Mouse (Mus musculus) layer of hippocampus, adult 11-12 months (tissue): ENCODE results near the gene Ipo5.
A peak's percentile ranks its signal among the peaks of the same experiment; 100 is the strongest.

Experiments used
- DNase-seq: peaks from one replicate; pipeline ENCODE4 v3.0.0; 2022; ENCODE audit warnings: low spot score

Gene Ipo5

DNA sequence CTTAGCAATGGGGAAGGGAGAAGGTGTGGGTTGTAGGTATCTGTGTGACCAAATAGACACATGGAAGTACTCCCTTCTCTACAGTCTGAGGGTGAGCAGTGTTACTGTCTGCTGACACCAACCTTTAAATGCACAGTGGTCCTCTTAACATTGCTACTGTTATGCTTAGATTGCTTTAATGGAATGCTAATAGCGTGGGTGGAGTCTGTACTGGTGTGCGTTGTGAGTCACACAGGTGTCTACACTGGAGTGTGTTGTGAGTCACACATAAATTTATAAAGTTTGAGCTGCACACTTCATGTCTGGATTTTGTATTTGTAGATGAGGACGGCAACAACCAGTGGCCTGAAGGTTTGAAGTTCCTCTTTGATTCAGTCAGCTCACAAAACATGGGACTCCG, 10.8 kb downstream of the Ipo5 start:
- DNase-seq = no peak

DNA sequence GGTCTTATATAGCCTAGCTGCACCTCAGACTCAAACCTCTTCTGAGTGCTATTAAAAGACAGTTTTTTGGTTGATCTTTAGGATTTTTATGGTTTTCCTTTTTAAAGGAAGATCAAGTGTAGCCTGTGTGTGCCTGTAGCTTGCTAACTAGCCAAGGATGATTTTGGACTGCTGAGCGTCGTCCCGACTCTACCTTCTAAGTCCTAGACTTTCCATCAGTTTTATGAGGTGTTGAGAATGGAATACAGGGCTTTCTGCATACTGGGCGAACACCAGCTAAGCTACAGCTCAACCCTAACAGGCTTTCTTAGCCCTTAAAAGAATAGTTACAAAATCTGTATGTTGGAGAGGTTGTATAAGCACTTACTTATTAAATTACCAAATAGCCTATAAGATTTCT, 13.0 kb downstream of the Ipo5 start:
- DNase-seq = no peak

DNA sequence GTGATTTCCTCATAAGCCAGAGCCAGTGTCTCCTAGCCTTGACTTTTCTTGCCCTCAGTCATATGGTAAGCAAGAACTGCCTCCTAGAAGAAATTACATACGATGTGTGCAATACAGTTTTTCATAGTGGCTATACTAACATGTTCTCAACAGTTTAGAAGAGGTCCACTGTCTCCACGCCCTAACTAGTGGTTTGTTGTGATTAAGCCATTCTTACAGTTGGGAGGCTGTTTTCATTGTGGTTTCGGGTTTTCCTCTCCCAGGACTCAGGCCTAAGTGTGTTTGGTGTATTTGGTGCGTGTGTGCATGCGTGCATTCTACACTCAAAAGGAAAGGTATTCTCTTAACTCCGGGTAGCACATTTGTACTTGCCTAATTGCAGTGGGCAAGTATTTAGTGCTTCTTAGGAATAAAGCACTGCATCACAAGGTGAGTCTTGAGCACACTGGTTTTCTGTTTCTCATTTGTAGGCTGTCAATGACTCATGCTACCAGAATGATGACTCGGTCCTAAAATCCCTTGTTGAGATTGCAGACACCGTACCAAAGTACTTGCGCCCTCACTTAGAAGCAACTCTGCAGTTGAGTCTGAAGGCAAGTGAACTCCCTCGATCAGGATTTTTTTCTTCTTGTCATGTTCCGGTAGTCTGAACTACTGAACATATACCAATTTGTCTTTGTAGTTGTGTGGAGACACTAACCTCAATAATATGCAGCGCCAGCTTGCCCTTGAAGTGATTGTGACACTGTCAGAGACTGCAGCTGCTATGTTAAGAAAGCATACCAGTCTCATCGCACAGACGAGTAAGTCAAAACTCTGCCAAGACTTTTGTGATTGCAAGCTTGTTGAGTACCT, 14.9 kb downstream of the Ipo5 start:
- no peak for DNase-seq

DNA sequence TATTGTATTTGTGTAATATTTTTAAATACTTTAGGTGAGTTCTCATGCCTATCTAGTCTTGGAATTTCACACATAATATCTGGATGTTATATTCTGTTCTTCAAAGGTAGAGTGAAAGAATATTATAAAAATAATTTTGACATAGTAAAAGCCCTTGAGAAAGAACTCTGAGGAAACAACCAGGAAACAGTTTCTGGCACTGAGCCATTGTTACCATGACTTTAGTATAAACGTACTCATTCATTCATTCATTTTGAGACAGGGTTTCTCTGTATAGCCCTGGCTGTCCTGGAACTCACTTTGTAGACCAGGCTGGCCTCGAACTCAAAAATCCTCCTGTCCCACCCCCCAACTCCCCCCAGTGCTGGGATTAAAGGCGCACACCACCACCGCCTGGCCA, 20.2 kb downstream of the Ipo5 start:
- DNase-seq = no peak

DNA sequence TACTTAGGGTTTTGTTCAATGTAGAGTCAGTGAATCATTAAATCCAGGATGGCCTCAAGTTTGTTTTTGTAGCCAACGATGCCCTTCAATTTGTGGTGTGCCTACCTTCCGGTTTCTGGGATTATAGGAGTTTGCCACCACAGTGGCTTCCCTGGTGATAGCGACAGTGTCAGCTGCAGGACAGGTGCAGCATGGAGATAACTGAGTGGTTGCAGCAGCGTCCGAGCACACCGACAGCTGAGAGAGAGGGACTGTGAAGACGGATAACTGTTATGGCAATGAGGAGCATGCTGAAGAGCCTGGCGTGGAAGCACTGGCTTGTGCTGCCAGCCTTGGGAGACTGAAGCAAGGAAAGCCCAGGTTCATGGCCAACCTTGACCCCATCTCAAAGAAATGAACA, 22.6 kb downstream of the Ipo5 start:
- DNase-seq = no peak

DNA sequence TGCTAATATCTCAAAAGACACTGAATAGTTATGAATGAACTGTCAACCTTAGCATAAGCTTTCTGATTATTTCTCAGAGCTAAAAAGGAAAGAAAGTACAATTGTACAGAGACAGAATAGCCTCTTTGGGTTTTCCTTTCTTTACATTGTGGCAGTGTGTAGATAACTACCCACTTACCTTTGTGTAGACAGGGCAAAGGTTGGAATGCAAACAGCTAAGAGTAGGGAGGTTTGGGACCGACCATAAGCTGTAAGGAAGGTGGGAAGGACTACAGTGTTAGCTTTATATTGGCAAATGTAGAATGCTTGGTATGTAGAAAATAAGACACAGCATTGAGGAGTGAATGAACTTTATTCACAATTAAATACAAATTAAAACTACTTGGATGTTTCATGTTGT, 26.1 kb downstream of the Ipo5 start:
- DNase-seq = no peak

DNA sequence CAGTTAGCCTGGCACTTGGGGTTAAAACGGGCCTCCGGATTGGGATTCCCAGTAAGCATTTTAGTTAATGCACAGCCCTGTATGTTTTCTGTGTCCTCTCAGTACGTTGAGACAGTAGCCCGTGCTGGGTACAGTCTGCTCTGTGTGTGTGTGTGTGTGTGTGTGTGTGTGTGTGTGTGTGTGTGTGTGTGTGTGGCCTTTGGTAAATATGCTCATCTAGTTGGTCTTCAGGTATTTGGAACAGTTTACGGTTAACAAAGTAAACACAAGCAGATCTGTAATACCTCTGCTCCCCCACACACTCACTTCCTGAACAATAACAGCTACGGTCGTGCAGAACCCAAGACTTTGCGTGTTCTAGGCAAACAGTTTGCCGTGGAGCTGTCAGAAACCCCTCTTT, 31.8 kb downstream of the Ipo5 start:
- no peak for DNase-seq

DNA sequence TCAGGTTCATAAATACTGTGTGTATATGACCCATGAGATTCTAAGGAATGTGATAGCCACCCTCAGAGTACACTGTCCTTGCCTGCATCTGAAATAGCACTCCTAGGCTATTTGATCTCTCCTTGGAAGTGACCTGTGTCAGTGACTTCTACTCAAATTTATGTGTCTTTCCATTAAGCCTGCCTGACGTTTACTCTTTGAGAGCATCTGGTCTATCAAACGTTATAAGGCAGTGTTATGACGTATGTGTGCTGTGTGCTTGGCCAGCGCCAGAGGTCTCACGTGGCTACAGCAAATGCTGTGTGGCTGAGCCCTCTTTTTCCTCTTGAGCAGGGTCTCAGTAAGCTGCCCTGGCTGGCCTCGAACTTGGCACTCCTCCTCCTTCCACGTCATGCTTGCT, 34.1 kb downstream of the Ipo5 start:
- DNase-seq = no peak

DNA sequence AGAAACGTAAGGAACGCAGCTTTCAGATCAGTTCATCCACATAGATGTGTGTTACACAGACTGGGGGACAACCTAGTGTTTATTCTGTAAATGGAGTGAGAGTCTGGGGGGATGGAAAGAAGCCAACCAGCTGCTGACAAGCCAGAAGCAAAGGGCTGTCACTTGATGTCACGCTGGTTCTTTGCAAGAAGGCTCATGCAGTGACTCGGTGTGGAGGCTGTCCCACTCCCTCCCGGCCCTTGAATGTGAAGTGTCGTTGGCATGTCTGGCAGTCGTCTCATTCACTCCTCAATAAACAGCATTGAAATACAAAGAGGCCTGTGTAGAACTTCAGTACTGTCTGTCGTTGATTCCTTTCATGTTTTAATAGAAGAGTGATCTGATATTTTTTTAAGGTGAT, 36.1 kb downstream of the Ipo5 start:
- no peak for DNase-seq

DNA sequence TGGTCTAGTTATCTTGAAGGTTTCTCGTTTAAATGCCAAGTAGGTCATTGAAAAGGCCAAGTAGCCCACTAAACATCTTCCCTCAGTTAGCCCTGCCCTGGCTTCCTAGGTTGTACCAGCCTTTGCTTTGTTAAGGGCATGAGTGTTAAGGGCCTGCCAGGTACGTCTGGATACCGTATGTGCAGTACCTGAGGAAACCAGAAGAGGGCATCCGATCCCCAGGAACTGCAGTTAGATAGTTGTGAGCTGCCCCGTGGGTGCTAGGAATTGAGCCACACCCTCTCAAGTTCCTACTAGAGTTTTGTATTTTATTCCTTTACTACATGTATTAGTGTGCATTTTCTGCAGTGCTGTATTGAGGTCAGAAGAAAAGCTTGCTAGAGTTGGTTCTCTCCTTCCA, 38.0 kb downstream of the Ipo5 start:
- no peak for DNase-seq

DNA sequence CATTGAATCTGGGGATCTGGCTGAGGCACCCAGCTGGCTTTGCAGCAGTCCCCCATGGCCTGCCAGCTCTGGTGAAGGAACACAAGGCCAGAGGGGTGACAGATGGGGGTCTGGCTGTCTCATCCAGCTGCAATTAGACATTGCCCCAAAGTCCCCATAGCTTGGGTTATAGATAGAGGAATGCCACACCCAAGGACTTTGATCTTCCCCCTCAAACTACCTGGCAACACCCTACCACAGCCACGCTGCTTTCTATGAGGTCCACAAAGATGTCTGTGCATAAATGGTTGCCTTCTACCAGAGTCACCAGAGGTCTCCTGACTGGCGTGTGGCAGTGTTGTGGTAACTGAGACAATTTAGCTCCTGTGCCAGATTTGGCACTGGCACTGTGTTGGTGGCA, 39.0 kb downstream of the Ipo5 start:
- DNase-seq = no peak

DNA sequence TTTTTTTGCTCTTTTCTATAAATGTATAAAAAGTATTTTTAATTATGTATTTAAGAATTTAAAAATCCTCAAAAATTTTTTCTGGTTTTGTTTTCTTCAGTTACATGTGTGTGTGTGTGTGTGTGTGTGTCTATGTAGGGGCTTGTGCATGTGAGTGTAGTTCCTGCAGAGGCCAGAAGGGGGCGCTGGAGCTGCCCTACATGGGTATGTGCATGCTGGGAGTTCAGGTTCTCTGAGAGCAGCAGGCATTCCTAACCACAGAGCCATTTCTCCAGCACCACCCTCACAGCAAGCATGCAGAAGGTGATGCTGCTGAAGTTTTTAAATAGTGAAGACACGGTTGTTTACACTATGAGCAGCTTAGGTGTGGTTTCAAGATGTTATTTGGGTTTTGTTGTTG, 41.4 kb downstream of the Ipo5 start:
- DNase-seq = no peak

DNA sequence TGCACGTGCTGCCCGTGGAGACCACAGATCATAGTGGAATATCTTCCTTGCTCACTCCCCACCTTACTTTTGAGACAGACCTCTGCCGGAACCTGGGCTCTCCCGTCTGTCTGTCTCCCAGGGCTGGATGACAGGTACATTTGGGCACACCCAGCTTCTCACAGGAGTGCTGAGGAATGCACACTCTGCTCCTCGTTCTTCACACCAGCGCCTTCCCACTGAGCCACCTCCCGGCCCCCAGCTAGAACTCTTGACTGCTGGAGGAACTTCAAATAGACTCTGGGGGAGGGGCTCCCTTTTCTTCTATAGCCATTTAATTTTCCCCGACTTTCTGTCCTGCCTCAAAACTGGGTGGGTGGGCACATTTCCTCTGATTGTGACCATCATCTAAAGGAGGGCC, 49.5 kb downstream of the Ipo5 start:
- DNase-seq = no peak

DNA sequence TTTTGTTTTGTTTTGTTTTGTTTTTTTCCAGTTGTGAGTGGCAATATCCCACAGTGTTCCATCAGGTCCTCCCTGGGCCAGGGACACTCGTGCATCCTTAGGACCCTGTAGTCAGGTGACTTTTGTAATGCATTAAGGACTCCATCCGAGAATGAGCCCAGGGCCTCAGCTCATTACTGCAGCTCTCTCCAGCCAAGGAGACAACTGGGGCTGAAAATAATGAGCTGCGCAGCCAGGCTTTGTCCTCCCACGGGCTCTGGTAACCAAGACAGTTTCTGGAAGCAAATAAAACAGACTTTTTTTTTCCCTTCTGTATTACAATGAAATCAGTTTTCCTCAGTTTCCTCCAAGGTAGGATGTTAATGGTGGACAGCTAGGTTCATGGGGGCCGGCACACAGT, 50.0 kb downstream of the Ipo5 start:
- peak; percentile 41 for DNase-seq

DNA sequence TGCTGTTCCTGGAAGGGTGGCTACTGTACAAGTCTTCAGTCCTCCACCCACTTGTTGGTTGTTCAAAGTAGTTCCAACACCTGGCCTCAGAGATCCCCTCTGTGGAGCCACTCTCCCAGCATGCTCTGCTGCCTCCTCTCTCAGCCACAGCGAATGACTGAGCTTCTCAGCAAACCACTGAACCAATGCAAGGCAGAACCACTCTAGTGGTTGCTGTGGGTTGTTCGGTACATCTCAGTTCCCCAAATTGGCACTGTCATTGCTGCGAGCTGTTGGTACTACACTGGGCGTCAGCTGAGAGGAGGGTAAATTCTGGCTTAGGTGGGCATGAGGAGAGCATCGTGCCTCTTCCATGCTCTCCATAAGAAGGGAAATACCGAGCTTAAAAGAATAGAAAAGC, 56.0 kb downstream of the Ipo5 start:
- no peak for DNase-seq

DNA sequence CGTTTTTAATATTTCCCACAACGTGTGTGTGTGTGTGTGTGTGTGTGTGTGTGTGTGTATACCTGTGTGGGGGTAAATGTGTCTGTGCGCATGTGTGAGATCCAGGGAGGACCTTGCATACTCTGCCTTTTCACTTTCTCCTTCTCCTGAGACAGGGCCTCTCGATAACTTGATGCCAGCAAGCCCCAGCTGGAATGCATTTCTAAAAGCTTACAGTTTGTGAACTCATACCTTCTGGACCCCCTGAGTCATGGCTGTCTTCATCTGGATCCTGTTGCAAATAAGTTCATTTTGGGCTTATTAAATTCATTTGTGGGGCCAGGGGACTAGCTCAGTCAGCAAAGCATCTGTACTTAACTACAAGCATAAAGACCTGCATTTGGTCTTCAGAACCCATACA, 57.7 kb downstream of the Ipo5 start:
- DNase-seq = no peak

DNA sequence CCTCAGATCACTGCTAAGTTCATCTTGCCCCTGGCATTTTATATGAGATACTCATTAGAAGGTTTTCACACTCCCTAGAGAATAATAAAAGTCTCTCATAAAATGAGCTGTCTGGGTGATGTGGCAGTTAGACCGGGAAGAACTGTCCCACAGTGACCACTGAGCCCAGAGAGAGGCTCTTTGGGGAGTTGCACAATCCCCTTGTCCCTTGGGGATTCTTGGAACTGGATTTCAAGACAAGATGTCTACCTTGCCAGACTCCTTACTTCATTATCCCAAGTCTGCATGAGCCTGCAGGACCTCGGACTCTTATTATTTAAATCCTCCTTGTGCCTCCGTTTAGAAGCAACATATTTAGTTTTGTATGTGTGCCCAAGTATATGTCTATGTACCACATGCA, 58.6 kb downstream of the Ipo5 start:
- DNase-seq = no peak

DNA sequence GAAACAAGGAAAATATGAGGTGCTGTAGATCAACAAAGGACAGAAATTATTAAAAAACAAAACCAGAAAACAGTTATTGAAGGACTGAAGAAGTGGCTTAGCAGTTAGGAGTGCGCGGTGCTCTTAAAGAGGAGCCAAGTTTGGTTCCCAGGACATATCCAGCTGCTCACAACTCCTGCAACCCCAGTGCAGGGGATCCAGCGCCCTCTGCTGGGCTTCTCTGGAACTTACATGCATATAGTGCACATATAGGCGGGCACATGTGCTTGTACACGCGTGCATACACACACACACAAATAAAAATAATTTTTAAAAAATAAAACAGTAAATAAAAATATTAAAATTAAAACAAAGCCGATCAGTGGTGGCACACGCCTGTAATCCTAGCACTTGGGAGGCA, 59.6 kb downstream of the Ipo5 start:
- DNase-seq = no peak

DNA sequence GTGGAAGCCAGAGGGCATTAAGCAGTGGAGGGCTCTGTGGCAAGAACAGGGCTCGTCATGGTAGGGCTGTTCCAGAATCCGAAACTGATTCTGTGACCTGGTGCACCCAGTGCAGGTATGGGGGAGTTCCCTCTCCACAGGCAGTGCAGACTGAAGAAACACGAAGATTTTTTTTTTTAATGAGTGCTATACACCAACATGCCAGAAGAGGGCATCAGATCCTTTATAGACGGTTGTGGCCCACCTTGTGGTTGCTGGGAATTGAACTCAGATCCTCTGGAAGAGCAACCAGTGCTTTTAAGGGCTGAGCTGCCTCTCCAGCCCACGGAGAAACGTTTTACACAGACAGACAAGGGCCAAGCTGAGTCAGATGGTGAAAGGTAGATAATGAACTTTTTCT, 60.3 kb downstream of the Ipo5 start:
- no peak for DNase-seq

DNA sequence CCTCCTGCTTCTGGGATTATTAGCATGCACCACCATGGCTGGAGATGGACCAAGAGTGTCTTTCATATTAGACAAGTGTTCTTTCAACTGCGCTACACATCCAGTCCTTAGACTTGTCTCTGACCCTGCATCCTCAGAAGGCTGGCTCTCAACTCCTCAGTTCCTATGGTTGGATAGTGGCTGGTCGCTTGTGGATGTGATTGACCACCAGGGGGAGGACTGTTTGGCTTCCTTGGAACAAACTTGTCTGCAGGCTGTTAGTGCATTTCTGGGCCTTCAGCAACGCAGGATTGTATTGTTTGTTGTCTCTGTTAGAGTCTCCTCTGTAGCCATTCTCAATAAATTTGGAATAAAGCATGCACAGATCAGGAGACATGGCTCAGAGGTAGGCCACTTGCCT, 68.5 kb downstream of the Ipo5 start:
- DNase-seq = peak; percentile 35

DNA sequence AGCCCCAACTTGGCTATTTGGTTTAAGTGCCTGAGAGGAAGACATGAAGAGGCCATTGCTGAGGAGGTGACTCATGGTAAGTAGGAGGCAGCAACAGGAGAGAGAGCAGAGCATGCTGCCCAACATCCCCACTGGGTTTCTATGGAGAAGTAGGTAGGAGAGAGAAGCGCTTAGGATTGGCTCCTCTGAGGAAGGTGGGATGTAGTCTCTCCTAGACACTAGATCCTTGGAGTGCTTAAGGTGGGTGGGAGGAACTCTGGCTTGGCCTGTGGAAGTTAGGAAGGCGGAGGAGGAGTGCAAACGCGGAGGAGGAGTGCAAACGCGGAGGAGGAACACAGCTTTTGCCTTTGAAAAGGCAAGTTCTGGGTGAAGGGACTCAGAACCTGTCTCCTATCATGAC, 78.1 kb downstream of the Ipo5 start:
- DNase-seq = no peak
